Mouse (Mus musculus) intestine, embryonic 15.5 days (tissue): Measurements from ENCODE around the gene Nelfe. TPM values are rescaled to one million over a fixed set of nuclear protein-coding genes. Genes with fewer than 3 reads are reported as not detected.
A peak's percentile ranks its signal among the peaks of the same experiment; 100 is the strongest.
"Not testable (repeated sequence)": the region's sequence is repeated elsewhere in the genome, so short reads cannot be mapped to it uniquely, and the experiment has no call there.

Experiments
- ATAC-seq: fragments of 200-750 bp; cut with Nextera tagmentation; 2 replicates; pipeline ENCODE4 v1.8.0; 2017; ENCODE audit warnings: moderate TSS enrichment, moderate library complexity
- H3K27ac ChIP-seq: fragments of 300-500 bp; sonication (generic); 2 replicates; pipeline ENCODE4 v1.5.1; 2015; ENCODE audit warnings: mild to moderate bottlenecking, inconsistent platforms
- H3K27me3 ChIP-seq: fragments of 300-500 bp; sonication (generic); replicated peaks from 2 replicates; pipeline ENCODE4 v1.6.1; 2015; ENCODE audit warnings: inconsistent platforms
- H3K36me3 ChIP-seq: fragments of 300-500 bp; sonication (generic); 2 replicates; pipeline ENCODE4 v1.6.1; 2015; ENCODE audit warnings: inconsistent platforms
- H3K4me1 ChIP-seq: fragments of 300-500 bp; sonication (generic); replicated peaks from 2 replicates; pipeline ENCODE4 v1.6.1; 2015; ENCODE audit warnings: inconsistent platforms
- H3K4me2 ChIP-seq: fragments of 300-500 bp; sonication (generic); replicated peaks from 2 replicates; pipeline ENCODE4 v1.6.1; 2015; ENCODE audit warnings: mild to moderate bottlenecking, inconsistent platforms
- H3K4me3 ChIP-seq: fragments of 300-500 bp; sonication (generic); replicated peaks from 2 replicates; pipeline ENCODE4 v1.5.1; 2015; ENCODE audit warnings: inconsistent platforms
- H3K9ac ChIP-seq: fragments of 300-500 bp; sonication (generic); 2 replicates; pipeline ENCODE4 v1.6.1; 2015; ENCODE audit warnings: inconsistent platforms
- H3K9me3 ChIP-seq: fragments of 300-500 bp; sonication (generic); 2 replicates; pipeline ENCODE4 v1.6.1; 2016; ENCODE audit warnings: inconsistent platforms
- WGBS: fragments of 180-500 bp; shearing (Covaris S2); methylation state at CpG from one replicate; pipeline ENCODE4 v1.1.7; 2015; 5-methylcytosine and 5-hydroxymethylcytosine counted together
- polyA plus RNA-seq: library from polyadenylated mRNA; unstranded; fragments of >200 nt; fragmentation: Nextera tagmentation; extraction: Ambion mirVana; gene quantifications from 2 replicates; pipeline ENCODE4 v1.2.1, GENCODE M21; 2015

The Nelfe gene
- 98.4 and 106 TPM in 2 replicates for polyA plus RNA-seq

DNA sequence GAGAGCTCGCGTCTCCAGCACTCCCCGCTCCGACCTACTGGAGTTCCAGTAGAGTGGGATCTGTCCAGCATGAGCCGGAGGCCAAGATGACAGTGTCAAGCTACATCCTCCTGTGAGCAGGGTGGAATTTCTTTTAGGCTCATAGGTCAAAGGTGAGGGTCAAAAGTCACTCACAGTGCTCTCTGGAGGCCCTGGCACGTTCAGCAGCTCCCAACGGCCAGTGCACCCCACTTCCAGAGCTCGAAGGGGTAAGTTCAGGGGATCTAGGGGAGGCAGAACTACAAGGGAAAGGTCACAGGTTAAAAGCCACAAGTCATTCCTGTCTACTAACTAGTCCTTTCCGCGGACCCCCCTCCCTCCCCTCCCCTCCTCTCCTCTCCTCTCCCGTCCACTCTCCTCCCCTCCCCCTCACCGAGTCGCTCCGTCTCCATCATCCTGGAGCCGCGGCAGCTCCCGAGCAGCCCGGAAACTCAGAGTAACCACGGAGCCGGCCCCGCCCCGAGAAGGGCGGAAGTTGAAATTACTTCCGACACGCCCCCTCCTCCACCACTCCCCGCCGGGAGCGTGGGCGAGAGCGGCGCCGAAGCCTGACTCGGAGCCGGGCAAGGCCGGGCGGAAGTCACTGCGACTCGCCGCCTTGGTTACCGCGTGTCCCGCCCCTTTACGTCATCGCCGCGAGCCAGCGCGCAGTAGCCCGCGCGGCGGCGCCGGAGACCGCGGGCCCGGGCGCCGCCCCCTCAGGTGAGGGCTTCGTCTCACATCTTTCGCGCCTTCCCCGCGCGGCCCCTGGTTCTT is at the start of gene Nelfe, which contains the start of gene Skiv2l:
Gene Nelfe, plus strand, starts transcription at position 670 of the 795 bp plus-strand sequence.
Gene Skiv2l, minus strand, starts transcription at position 489 of the 795 bp plus-strand sequence.
- peak; percentile 98 for ATAC-seq
- Histone ChIP-seq H3K4me2 (peak within 1 kb of the TSS; percentile 79), H3K27ac (peak within 1 kb of the TSS; percentile 73; the same call in 1 of the 2 replicates), H3K9ac (peak within 1 kb of the TSS; percentile 73), H3K4me1 (peaks cover 17% of the 10 kb centered on the region), H3K27me3 (no peaks in the 10 kb centered on the region), H3K4me3 (peak within 1 kb of the TSS; percentile 72), H3K9me3 (no peaks in the 10 kb centered on the region), H3K36me3 (peaks cover 45% of the 10 kb centered on the region)
- WGBS = under 1% methylated on average over 65 of the region's 65 CpGs

DNA sequence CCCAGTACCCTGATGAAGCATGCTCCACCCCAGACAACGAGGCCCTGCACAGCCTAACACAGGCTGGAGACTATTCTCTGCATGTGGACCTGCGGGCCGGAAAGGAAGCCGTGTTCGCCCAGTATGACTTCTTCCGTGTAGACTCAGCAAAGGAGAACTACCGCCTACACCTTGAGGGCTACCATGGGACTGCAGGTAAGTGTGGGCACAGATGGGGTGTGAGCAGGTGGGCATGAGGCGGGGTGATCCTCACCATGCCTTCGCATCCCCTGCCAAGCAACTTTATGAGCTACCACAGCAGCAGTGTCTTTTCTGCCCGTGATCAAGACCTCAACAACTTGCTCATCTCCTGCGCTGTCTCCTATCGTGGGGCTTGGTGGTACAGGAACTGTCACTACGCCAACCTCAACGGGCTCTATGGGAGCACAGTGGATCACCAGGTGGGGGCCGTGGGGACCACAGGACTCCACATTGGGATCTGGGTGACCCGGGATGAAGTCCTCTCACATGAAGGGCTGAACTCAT is 49.3 kb upstream of the Nelfe start:
- not testable (repeated sequence) for ATAC-seq, H3K4me2 ChIP-seq, H3K9me3 ChIP-seq, H3K27ac ChIP-seq, H3K9ac ChIP-seq, H3K4me3 ChIP-seq, H3K4me1 ChIP-seq, H3K36me3 ChIP-seq, H3K27me3 ChIP-seq
- WGBS = 89% methylated on average over 16 of the region's 16 CpGs

DNA sequence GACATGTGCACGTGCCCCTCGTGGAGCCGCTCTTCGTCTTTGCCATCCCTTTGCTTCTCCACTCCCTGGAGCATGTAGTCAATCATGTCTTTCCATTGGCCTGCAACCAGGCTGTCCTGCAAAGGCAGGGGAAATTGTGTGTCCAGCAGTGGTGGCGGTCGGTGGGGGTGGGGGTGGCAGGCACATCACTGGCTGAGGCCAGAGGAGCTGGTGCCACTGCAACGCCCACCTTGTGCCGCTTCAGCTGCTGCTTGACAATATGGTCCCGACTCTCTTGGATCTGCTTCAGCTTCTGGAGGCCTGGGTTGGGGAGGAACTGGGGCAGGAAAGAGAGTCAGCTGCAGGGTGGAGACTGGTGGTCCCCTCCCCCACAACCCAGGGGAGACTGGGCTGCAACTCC is 47.4 kb upstream of the Nelfe start:
- not testable (repeated sequence) for H3K36me3 ChIP-seq
- 90% methylated on average over 9 of the region's 9 CpGs for WGBS

DNA sequence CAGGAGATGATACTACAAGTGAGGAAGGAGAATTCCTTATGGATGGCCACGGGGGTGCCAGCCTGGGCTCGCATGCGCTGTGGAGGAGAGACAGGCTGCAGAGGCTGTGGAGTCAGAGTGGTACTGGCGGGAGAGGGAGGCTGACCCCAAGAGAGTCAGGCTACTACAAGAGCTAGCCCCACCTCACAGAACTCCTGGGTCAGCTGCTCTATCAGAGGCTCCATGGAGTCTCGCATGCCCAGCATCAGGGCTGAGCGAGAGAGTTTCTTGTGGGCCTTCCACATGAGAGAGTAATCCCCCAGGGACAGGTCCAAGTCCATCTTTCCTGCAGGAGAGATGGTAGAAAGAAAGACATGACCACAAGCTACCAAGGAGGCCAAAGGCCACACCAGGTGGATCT is 46.8 kb upstream of the Nelfe start:
- not testable (repeated sequence) for H3K27ac ChIP-seq, H3K27me3 ChIP-seq, H3K9me3 ChIP-seq, H3K4me1 ChIP-seq, H3K9ac ChIP-seq, H3K4me3 ChIP-seq, ATAC-seq, H3K4me2 ChIP-seq, H3K36me3 ChIP-seq
- WGBS = 90% methylated on average over 6 of the region's 6 CpGs

More for the DNA sequence above, 47.4 kb upstream of the Nelfe start:
- not testable (repeated sequence) for ATAC-seq, H3K4me3 ChIP-seq, H3K27me3 ChIP-seq, H3K9ac ChIP-seq, H3K4me1 ChIP-seq, H3K4me2 ChIP-seq, H3K9me3 ChIP-seq, H3K27ac ChIP-seq

DNA sequence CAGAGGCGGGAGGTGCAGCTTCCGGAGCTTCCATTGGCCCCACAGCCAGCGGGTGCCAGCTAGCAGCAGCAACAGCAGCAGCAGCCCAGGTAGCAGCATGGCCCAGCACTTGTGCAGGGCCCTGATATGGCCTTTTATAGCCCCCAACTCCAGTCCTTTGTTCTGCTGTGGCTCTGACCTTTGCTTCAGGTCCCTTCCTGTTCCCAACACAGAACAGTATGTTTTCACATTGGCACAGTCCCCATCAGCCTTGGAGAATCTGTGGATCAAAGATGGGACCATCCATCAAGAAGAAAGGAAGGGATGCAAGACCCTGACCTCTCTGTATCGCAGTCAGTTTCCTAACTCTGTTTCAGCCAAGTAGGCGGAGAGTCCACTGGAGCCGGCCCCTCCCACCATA is 45.9 kb upstream of the Nelfe start, which contains the start of gene Cyp21a1:
Gene Cyp21a1, minus strand, starts transcription at position 261 of the 400 bp plus-strand sequence.
- H3K36me3 ChIP-seq, H3K4me1 ChIP-seq, ATAC-seq, H3K4me3 ChIP-seq, H3K27me3 ChIP-seq, H3K27ac ChIP-seq, H3K9me3 ChIP-seq, H3K9ac ChIP-seq, H3K4me2 ChIP-seq: not testable (repeated sequence)
- WGBS = 90% methylated on average over 5 of the region's 6 CpGs

DNA sequence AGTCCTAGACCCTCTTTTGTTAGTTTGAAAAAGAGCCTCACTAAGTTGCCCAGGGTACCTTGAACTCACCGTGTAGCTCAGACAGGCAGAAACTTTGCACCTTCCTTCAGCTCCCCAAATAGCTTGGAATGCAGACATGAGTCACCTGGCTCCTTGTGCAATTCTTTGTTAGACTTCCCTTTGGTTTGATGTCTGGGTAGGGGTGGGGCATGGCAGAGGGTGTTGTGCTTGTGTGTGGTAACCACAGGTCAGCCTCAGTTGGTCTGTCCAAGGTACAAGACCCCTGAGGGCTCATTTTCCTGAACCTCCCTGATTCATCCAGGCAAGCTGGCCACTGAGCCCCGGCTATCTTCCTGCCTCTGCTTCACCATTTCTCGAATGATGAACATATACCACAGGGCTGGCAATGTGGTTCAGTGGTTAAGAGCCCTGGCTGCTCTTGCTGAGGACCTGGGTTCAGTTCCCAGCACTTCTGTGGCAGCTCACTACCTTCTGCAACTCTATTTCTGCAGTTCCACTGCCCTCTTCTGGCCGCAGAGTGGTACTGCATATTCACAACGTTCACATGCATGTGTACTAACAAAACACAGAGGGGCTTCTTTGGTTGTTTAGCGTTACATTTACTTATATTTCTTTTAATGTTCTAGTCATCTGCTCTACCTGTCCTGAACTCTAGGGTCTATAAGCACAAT is 45.2 kb upstream of the Nelfe start:
- Histone ChIP-seq H3K9ac (no peak overlapping the region), H3K36me3 (no peaks in the 10 kb centered on the region), H3K4me1 (no peaks in the 10 kb centered on the region), H3K27me3 (no peaks in the 10 kb centered on the region), H3K4me3 (no peak overlapping the region), H3K9me3 (no peaks in the 10 kb centered on the region), H3K27ac (no peak overlapping the region), H3K4me2 (no peak overlapping the region)
- ATAC-seq = no peak
- 75% methylated on average over 6 of the region's 6 CpGs for WGBS

DNA sequence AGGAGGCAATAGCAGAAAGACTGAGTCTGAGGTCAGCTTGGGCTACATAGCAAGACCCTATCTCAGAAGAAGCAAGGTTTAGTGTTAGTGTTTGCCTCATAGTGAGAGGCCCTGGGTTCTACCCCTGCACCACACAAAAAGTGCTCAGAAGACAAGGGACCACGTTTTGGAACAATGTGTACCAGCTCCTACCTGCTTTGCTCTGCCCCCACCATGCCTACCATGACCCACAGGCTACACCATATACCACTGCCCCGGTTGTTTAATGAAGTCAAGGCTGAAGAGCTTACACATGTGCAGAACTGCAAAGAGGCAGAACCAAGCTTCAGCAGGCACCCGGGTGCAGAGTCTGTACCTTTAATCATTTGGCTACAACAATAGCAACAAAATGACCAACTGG is 43.0 kb upstream of the Nelfe start:
- Histone ChIP-seq H3K27ac (no peak overlapping the region), H3K27me3 (no peaks in the 10 kb centered on the region), H3K36me3 (no peaks in the 10 kb centered on the region), H3K4me2 (no peak overlapping the region), H3K4me3 (no peak overlapping the region), H3K4me1 (no peaks in the 10 kb centered on the region), H3K9me3 (no peaks in the 10 kb centered on the region), H3K9ac (no peak overlapping the region)
- 65% methylated on average over 3 of the region's 3 CpGs for WGBS
- no peak for ATAC-seq

DNA sequence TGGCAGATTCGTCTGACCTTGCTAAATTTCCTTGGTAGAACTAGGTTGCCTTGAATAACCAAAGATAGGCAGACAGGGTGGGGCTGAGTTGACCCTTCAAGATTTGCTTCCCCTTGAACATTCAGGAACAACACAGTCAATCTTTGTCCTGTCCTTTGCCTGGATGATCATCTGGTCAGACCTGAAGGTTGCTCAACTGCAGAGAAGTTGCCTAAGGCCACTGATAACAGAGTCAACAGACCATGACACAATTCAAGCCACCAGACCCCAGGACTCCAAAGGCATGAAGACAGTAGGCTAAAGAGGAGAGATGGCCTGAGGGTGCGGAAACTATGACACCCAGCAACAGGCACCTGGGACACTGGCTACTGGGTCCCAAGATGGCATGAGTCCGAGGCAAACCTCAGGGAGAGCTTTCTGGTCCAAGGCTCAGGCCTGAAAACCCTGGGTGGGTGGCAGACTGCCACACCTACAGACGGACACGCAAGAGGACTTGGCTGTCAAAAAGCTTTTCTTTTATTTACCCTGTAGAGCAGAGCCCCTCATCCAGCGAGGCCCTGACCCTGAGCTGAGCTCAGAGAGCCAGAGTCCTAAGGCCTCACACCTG is 41.5 kb upstream of the Nelfe start:
- H3K36me3 ChIP-seq = no peaks in the 10 kb centered on the region
- WGBS = 77% methylated on average over 6 of the region's 6 CpGs
- no peaks in the 10 kb centered on the region for H3K9me3 ChIP-seq
- H3K27ac ChIP-seq = no peak overlapping the region
- H3K4me3 ChIP-seq = no peak overlapping the region
- no peak for ATAC-seq
- H3K27me3 ChIP-seq = no peaks in the 10 kb centered on the region
- no peak overlapping the region for H3K4me2 ChIP-seq
- H3K9ac ChIP-seq = no peak overlapping the region
- no peaks in the 10 kb centered on the region for H3K4me1 ChIP-seq

DNA sequence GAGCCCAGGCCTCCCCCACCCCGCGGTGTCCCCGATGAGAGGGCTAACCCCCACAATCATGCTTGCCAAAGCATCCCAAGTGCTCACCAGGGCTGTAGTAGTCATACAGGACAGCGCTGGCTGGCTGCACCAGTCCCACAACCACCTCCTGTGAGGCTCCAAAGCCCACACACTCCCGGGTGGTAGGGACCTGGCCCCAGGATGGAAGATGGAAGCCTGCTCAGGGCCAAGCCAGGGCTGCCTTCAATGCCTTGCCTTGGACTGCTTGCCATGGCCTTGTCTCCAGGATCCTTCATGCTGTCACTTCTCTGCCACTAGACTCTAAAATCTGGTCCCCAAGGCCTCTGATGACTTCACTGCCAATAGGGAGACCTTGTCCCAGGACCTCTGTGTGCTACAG is 39.8 kb upstream of the Nelfe start:
- H3K4me1 ChIP-seq, H3K4me2 ChIP-seq, H3K4me3 ChIP-seq, H3K36me3 ChIP-seq, H3K27ac ChIP-seq, H3K27me3 ChIP-seq, H3K9me3 ChIP-seq, H3K9ac ChIP-seq, ATAC-seq: not testable (repeated sequence)
- WGBS = 87% methylated on average over 5 of the region's 5 CpGs

DNA sequence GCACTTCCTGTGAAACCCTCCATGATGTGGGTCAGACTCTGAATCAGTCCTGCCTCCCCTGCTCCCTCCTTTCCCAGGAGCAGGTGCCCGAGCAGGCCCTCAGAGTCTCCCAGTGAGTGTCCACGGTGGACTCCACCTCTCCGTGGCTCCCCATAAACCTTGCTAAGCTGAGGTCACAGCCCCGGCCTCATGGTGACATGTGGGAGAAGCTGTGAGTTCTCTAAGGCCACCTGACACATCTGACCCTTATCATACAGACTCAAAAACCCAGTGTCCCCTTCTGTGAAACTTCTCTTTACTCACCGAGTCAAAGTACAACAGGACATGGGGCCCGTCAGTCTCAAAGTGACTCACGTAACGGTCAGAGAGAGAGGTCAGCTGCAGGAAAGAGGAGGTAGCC is 39.4 kb upstream of the Nelfe start:
- H3K4me2 ChIP-seq, H3K4me3 ChIP-seq, H3K4me1 ChIP-seq, H3K36me3 ChIP-seq, H3K9ac ChIP-seq, H3K27me3 ChIP-seq, ATAC-seq, H3K27ac ChIP-seq, H3K9me3 ChIP-seq: not testable (repeated sequence)
- 80% methylated on average over 8 of the region's 8 CpGs for WGBS

DNA sequence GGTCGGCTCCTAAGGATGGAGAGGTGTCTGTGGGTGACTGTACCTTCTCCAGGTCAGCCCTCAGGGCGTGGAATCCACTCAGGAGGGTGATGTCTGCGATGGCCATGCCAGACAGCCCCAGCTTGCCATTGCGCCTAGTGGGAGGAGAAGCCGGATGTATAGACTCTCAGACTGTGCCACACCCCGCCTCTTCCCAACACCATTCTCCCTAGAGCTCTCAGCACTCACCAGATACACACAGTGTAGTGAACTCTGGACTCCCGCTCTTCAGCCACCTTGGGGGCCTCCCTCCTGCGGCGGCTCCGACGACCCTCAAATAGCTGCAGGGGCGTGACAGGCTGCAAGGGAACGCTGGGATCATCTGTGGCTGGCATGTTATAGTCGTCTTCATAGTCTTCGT is 38.9 kb upstream of the Nelfe start:
- H3K4me2 ChIP-seq = no peak overlapping the region
- H3K9ac ChIP-seq = no peak overlapping the region
- H3K4me3 ChIP-seq = no peak overlapping the region
- no peak overlapping the region for H3K27ac ChIP-seq
- no peaks in the 10 kb centered on the region for H3K4me1 ChIP-seq
- peak; percentile 79 for ATAC-seq
- 62% methylated on average over 15 of the region's 15 CpGs for WGBS
- no peaks in the 10 kb centered on the region for H3K36me3 ChIP-seq
- no peaks in the 10 kb centered on the region for H3K9me3 ChIP-seq
- no peaks in the 10 kb centered on the region for H3K27me3 ChIP-seq

DNA sequence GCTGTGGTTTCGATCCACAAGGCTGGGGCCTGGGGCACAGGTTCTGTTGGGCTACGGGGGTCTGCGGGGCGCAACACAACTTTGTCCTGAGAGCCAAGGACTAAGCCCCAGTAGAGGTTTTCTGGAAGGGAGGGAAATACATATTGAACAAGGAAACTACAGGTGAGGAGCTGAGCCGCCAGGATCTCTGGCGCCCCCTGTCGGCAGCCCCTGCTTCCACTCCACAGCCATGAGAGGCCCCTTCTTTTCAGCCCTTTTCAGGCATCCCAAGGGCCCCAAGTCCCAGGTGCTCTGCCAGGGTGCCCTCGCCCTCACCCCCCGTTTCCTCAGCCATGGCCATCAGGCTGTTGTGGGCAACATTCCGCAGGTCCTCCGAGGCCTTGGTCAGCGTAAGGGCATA is 36.4 kb upstream of the Nelfe start:
- not testable (repeated sequence) for H3K4me1 ChIP-seq, H3K27ac ChIP-seq, H3K36me3 ChIP-seq, ATAC-seq, H3K9ac ChIP-seq, H3K4me2 ChIP-seq, H3K27me3 ChIP-seq, H3K4me3 ChIP-seq, H3K9me3 ChIP-seq
- WGBS = 60% methylated on average over 12 of the region's 12 CpGs
